Mouse (Mus musculus) spleen, postnatal 4 days (tissue): Measurements from ENCODE around the gene Slc43a2.
A peak's percentile ranks its signal among the peaks of the same experiment; 100 is the strongest.
"Not testable (repeated sequence)": the region's sequence is repeated elsewhere in the genome, so short reads cannot be mapped to it uniquely, and the experiment has no call there.

Experiments
- DNase-seq, 2 experiments: peaks; one replicate each; pipeline ENCODE4 v3.0.0; 2022; ENCODE audit warnings: low spot score in 2 of 2

The Slc43a2 gene

GRCm38 (mm10) chr11:75551321-75551720 lies 19.8 kb downstream of the Slc43a2 start:
- DNase-seq: no peak

GRCm38 (mm10) chr11:75551961-75552441 lies 20.5 kb downstream of the Slc43a2 start:
- no peak for DNase-seq

DNA sequence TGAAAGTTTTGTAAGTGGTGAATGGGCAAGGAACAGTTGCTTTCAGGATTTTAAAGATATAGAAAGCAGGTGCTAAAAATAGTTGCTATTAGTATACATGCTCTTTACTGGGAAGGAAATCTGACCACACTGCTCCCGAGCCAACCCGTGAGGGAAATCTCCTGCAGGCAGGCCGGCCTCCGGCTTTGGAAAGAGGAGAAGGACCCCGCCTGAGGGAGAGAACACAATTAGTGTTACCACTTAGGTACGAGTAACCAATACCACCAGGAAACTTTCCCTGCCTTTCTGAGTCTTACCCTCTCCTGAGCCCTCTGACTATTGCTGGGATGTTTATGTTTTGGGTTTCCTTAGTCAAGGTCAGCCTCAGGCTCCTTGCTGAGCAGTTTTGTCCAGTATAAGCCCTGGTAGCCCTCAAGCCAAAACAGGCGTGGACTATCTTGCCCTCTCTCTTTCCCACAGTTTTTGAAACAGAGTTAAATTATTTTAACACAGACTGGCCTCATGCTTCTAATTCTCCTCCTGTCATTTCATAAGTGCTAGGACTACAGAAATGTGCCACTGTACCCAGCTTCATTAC lies 21.5 kb downstream of the Slc43a2 start:
- no peak for DNase-seq

GRCm38 (mm10) chr11:75556006-75556405 lies 24.5 kb downstream of the Slc43a2 start:
- DNase-seq: not testable (repeated sequence)

GRCm38 (mm10) chr11:75557142-75557541 lies 25.6 kb downstream of the Slc43a2 start:
- no peak for DNase-seq

DNA sequence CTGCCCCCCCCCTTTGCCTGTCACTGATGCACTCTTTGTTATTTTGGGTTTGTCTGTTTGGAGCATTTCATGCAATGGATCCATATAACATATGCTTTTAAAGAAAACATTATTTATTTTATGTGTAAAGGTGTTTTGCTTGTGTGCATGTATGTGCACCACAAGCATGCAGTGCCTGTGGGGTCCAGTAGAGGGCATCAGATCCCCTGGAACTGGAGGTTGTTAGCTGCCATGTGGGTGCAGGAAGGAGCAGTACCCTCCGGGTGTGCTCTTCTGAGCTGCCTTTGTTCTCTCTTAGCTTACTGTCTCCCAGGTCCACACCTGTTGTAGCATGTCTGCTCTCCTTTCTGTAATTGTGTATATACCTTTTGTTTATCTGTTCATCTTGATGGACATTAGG lies 26.6 kb downstream of the Slc43a2 start:
- no peak for DNase-seq

DNA sequence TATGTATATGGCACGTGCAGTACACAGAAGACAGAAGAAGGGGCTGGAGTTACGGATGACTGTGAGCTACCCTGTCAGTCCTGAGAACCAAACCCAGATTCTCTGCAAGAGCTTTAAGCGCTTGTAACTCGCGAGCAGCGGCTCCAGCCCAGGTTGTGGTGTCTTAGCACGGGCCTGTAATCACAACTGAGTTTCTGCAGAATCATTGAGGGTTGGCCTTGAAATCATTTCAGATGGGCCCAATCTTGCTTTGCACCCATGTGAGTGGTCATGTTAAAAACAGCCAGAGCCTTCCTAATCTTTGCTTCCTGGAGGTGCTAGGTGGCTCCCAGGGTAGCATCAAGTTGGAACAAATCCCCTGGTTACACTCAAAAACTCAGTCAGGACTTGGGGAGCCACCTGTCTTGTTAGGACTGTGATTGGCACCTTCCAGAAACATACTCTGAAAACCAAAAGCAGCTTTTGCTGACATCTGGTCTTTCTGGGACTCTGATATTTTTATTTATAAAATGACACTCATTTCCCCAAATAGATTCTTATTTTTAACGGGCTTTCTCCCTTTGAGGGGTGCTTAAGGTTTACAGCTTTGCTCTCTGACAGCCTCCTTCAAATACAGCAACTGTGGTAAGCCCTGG lies 28.5 kb downstream of the Slc43a2 start:
- DNase-seq: no peak

DNA sequence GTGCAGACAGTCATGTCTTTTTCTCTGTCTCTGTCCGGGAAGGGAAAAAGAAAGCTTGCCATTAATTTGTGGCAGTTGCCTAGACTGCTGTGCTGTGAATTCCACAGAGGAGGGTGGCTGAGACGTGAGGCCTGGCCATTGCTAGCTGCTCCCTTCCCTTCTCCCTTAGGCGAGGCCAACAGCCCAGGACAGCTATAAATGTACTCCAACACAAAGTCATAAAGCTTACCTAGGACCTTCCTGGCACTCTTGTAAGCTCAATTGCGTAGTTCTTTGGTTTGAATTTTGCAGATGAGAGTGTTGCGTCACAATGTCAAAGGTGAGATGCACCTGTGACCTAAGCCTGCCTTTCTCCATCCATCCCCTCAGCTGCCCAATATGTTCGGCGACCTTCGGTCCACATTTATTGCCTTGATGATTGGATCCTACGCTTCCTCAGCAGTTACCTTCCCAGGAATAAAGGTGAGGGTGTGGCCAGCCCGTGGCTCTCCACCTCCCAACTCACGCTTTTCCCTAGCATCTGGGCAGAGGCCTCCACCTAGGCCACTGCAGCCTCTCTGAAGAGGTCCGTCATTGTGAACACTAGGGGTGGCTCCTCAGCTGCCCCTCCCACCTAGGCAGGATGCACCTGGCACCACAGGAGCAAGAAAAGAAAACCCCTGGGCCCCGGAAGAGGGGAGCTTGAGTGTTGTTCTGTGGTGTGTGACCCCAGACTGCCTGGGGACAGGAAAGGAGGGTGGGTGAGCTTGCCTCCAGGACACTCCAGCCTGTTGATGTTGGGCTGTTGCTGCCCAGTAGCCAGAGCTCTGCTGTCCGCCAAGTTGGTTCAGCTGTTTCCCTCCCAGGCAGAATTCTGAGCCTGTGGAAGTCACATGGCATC lies 29.3 kb downstream of the Slc43a2 start:
- DNase-seq: peak in 1 of 2 experiments; percentile 62

GRCm38 (mm10) chr11:75561410-75561791 lies 29.9 kb downstream of the Slc43a2 start:
- DNase-seq: no peak

DNA sequence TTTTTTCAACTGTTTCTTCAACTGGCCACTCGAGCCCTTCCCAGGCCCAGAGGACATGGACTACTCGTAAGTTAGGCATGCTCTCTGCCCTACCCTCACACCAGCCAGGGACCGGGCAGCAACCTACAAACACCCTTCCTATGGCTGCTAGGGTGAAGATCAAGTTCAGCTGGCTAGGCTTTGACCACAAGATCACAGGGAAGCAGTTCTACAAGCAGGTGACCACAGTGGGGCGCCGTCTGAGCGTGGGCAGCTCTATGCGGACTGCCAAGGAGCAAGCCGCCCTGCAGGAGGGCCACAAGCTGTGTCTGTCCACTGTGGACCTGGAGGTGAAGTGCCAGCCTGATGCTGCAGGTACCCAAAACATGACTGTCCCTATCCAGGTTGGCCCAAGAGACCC lies 31.3 kb downstream of the Slc43a2 start:
- DNase-seq: no peak

DNA sequence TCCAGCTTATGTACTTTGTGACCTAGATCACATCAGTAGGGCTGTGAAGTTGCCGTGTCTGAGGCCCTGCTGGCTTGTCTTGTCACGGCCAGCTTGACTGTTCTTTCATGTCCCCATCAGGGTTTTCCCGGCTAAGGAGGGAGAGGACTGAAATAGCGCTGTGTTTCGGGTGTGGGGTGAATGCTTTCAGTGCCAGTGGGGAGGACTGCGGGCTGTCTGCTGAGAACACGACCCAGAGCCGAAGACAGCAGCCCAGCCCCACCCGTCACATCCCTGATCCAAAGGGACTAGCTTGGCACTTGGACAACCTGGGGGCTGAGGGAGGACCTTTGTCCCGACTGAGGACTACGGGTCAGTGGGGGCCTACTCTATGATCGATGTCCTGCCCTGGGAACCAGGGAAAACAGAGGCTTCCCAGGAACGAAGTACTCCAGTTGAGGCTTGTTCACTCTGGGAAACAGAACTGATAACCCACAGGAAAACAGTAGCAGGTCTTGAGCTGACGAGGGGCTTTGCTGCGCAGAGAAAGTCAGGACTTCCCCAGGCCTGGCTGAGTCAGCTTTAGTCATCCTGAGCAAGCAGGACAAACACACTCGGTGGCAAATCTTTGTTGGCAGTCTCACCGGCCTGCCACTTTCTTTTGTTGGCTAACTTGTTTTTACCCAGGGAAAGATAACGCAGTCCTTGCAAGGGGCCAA lies 32.5 kb downstream of the Slc43a2 start:
- no peak for DNase-seq

DNA sequence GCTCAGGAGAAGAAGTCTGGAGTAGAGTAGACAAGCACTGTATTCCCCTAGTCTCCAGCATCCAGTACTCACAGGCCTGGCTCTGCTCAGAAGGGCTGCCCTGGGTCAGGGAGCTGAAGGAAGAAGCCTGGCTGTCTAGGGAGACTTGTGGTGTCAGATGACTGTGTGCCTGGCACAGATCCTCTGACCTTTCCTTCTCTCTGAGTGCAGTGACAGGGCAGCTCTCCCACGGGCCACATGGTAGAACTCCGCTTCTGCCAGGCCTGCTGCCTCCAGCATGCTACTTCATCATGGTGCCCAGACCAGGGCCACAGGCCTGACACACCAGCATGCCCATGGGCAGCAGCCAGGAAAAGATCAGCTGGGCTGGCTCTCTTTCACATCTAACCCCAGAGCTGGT lies 34.4 kb downstream of the Slc43a2 start:
- DNase-seq: no peak

DNA sequence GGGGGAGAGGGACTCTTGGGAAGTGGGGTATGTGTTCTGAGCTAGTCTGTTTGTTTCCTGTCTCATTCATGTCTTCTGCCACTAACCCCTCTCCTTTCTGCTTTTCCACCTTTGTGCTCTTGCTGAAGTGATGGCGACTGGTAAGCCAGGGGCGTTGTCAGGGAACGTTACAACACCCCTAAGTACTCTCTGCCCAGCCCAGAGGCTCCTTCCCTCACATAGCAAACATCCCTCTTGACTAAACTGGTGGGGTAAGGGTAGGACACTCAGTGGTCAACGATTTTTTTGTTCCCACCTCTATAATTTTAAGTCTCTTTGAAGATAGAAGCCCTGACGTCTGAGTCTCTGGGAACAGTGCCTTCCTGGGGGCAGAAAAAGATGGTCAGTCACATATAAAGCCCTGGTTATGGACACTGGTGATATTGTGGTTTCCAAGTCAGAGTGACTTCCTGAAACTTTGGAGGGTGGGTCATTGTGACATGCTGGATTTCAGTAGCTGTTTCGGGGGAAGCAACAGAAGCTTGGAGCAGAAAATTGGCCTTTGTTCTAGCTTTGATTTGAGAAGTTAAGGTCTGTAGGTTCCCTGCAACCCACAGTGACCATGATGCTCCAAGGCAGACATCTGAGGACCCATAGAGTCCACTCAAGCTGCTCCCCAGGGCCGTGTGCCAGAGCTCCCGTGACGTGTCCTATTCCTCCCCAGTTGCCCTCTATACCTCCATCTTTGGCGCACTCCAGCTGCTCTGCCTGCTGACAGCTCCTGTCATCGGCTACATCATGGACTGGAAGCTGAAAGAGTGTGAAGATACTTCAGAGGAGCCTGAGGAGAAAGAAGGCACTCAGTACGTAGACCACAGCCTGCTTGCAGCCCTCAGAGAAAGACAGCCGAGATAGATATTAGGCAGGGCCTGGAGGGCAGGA lies 35.0 kb downstream of the Slc43a2 start:
- no peak for DNase-seq

- no peak for DNase-seq
Observed at GRCm38 (mm10) chr11:75567346-75568114, 36.0 kb downstream of the Slc43a2 start.

- no peak for DNase-seq
Observed at GRCm38 (mm10) chr11:75568115-75568511, 36.6 kb downstream of the Slc43a2 start.

DNA sequence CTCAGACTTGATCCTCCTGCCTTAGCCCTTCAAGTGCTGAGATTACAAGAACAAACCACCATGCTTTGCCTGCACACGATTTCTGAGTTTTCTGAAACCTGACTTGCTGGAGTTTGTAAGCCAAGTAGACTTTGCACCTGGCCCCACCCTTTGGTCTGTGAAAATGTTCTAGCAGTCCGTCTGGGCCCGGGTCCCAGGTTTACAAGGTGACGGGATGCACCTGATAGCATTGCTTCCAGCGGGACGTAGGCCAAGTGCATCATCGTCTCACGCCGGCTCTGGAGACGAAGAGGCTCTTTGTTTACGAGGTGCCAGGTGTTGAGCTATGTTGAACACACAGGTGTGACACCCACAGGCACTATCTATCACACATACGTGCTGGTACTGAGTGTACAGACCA lies 37.5 kb downstream of the Slc43a2 start:
- no peak for DNase-seq

GRCm38 (mm10) chr11:75570375-75571125 lies 39.1 kb downstream of the Slc43a2 start:
- DNase-seq: no peak

- no peak for DNase-seq
Observed at GRCm38 (mm10) chr11:75571126-75571990, 39.9 kb downstream of the Slc43a2 start.
